Mouse (Mus musculus): Measurements from ENCODE around the gene Coro1a.

GRCm38 (mm10) chr7:126707442-126708174 is at the start of gene Coro1a:
- TF ChIP-seq EP300 (IDR thresholded peaks at IDR 0.05) (no peak), CTCF (IDR thresholded peaks at IDR 0.05) (no peak)
